Mouse (Mus musculus): ENCODE measurements around the gene Arhgef12. TPM values are rescaled to one million over a fixed set of nuclear protein-coding genes. Genes with fewer than 3 reads are reported as not detected.
A peak's percentile ranks its signal among the peaks of the same experiment; 100 is the strongest.

Arhgef12 gene
- polyA plus RNA-seq, 1 experiment from 2014 or later, result 20.3 TPM

GRCm38 (mm10) chr9:43107555-43107954 lies 516 bp upstream of the Arhgef12 start:
- WGBS, result 58% methylated on average over 5 of the region's 5 CpGs
- Histone ChIP-seq H3K4me2 (no peak overlapping the region), H3K36me3 (peaks cover 12% of the 10 kb centered on the region), H3K9me3 (no peaks in the 10 kb centered on the region), H3K27ac (replicated peaks) (no peak overlapping the region), H3K4me1 (replicated peaks) (peaks cover 35% of the 10 kb centered on the region), H3K9ac (no peak overlapping the region), H3K4me3 (no peak overlapping the region), H3K27me3 (no peaks in the 10 kb centered on the region)
- ATAC-seq (ENCODE audit: low FRiP score, low read depth), result no peak

- 16% methylated on average over 22 of the region's 22 CpGs for WGBS
- Histone ChIP-seq H3K27ac (replicated peaks) (peak overlapping the region; percentile 90), H3K27me3 (no peaks in the 10 kb centered on the region), H3K4me3 (peak overlapping the region; percentile 94), H3K4me2 (peak overlapping the region; percentile 83), H3K9me3 (no peaks in the 10 kb centered on the region), H3K36me3 (peaks cover 10% of the 10 kb centered on the region), H3K9ac (peak overlapping the region; percentile 89), H3K4me1 (replicated peaks) (peaks cover 42% of the 10 kb centered on the region)
- peak; percentile 44; the same call in 1 of the 2 replicates for ATAC-seq (ENCODE audit: low FRiP score, low read depth)
These were observed 433 bp downstream of the Arhgef12 start for GRCm38 (mm10) chr9:43106426-43107186.

DNA sequence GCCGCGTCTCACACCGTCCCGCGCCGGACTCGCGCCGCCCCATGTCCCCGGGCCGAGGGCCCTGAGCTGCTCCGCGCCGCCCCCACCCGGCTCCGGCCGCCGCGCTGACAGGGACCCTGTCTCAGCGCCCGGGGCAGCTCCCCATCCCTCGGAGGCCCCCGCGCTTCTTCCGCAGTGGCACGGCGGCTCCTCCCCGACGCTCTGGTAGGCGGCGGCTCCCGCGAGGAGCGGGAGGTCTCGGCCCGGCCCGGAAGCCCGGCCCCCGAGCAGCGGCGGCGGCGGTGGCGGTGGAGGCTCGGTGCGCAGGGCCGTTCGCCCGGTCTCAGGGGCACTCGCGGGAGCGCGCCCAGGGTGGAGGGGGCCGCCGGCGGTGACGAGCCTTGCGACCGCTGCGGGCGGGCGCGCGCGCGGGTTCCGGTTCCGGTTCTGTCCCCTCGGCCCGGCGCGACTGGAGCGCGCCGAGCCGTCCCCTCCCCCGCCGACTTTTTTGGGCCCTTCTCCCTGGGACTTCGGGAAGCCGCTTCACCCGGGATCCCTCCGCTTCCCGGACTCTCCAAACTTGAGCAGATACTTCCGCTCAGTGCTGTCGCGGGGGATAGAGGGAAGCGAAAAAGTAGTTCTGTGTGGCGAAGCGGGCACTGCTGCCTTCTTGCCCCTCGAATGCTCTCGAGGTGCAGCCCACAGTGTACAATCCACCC lies 1.2 kb downstream of the Arhgef12 start:
- under 1% methylated on average over 85 of the region's 91 CpGs for WGBS
- Histone ChIP-seq H3K4me1 (replicated peaks) (peaks cover 42% of the 10 kb centered on the region), H3K4me3 (peak overlapping the region; percentile 94), H3K4me2 (peak overlapping the region; percentile 83), H3K27ac (replicated peaks) (peak overlapping the region; percentile 90), H3K9me3 (no peaks in the 10 kb centered on the region), H3K9ac (peak overlapping the region; percentile 89), H3K36me3 (peaks cover 6% of the 10 kb centered on the region; the same call in 1 of the 2 replicates), H3K27me3 (no peaks in the 10 kb centered on the region)
- ATAC-seq (ENCODE audit: low FRiP score, low read depth), result peak; percentile 84

DNA sequence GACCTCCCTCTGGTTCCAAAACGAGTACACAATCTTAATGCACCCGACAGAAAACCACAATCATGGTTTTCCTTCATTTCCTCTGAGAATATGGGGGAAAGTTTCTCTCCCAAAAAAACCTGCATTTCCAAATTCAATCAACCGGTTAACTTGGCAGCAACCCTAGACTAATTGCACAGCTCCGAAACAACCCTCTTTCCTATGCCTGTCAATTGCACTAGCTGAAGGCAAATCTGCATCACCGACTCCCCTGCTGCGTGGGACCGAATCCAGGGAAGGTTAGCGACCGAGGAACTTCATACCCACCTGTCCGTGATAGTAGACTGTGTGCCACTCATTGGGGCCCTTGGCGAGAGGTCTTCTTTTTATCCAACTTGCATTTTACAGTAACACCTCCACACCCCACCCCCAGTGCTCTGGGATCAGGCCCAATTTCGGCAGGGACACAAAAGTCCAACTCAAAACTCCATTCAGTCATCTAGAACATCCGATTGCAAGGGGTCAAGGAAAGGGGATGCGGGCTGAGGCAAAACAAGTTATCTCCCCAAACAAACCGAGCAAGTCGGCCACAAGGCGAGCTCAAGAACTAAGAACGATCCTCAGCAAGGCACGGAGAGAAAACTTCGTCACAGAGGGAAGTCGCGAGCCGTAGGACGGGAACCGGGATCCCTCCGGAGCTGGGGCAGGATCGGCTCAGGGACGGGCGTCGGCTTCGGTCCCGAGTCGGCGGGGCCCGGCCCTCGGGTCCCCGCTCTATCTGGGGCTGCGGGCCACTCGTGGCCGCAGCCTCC lies 2.0 kb downstream of the Arhgef12 start:
- H3K9me3 ChIP-seq, result no peaks in the 10 kb centered on the region
- H3K4me1 ChIP-seq (replicated peaks), result peaks cover 43% of the 10 kb centered on the region
- peak; percentile 19; the same call in 1 of the 2 replicates for ATAC-seq (ENCODE audit: low FRiP score, low read depth)
- H3K4me2 ChIP-seq, result peak overlapping the region; percentile 83
- peaks cover 1% of the 10 kb centered on the region; the same call in 1 of the 2 replicates for H3K36me3 ChIP-seq
- under 1% methylated on average over 40 of the region's 40 CpGs for WGBS
- H3K4me3 ChIP-seq, result peak overlapping the region; percentile 94
- no peaks in the 10 kb centered on the region for H3K27me3 ChIP-seq
- H3K9ac ChIP-seq, result peak overlapping the region; percentile 89
- H3K27ac ChIP-seq (replicated peaks), result peak overlapping the region; percentile 90

- Histone ChIP-seq H3K27ac (replicated peaks) (no peak overlapping the region), H3K4me2 (peak overlapping the region; percentile 83), H3K36me3 (no peaks in the 10 kb centered on the region; the same call in 1 of the 2 replicates), H3K9me3 (no peaks in the 10 kb centered on the region), H3K9ac (peak overlapping the region; percentile 89), H3K27me3 (no peaks in the 10 kb centered on the region), H3K4me1 (replicated peaks) (peaks cover 45% of the 10 kb centered on the region), H3K4me3 (peak overlapping the region; percentile 94)
- ATAC-seq (ENCODE audit: low FRiP score, low read depth), result no peak
- 2% methylated on average over 4 of the region's 4 CpGs for whole genome bisulfite sequencing
These were observed 2.5 kb downstream of the Arhgef12 start for GRCm38 (mm10) chr9:43104526-43104872.

GRCm38 (mm10) chr9:43103675-43104299 lies 3.3 kb downstream of the Arhgef12 start:
- peaks cover 47% of the 10 kb centered on the region for H3K4me1 ChIP-seq (replicated peaks)
- H3K9ac ChIP-seq, result no peak overlapping the region
- 34% methylated on average over 4 of the region's 4 CpGs for WGBS
- H3K4me3 ChIP-seq, result peak overlapping the region; percentile 94
- no peaks in the 10 kb centered on the region for H3K9me3 ChIP-seq
- H3K4me2 ChIP-seq, result peak overlapping the region; percentile 83
- H3K36me3 ChIP-seq, result no peaks in the 10 kb centered on the region
- no peak overlapping the region for H3K27ac ChIP-seq (replicated peaks)
- no peak for ATAC-seq (ENCODE audit: low FRiP score, low read depth)
- H3K27me3 ChIP-seq, result no peaks in the 10 kb centered on the region

GRCm38 (mm10) chr9:43102931-43103330 lies 4.1 kb downstream of the Arhgef12 start:
- Histone ChIP-seq H3K27ac (replicated peaks) (no peak overlapping the region), H3K4me2 (peak overlapping the region; percentile 83), H3K27me3 (no peaks in the 10 kb centered on the region), H3K9ac (0 out of 2 replicates have a peak overlapping the region, but pooled peaks have one; percentile 1), H3K36me3 (no peaks in the 10 kb centered on the region), H3K4me3 (no peak overlapping the region), H3K4me1 (replicated peaks) (peaks cover 49% of the 10 kb centered on the region), H3K9me3 (no peaks in the 10 kb centered on the region)
- ATAC-seq (ENCODE audit: low FRiP score, low read depth), result no peak
- WGBS, result 83% methylated on average over 2 of the region's 2 CpGs

DNA sequence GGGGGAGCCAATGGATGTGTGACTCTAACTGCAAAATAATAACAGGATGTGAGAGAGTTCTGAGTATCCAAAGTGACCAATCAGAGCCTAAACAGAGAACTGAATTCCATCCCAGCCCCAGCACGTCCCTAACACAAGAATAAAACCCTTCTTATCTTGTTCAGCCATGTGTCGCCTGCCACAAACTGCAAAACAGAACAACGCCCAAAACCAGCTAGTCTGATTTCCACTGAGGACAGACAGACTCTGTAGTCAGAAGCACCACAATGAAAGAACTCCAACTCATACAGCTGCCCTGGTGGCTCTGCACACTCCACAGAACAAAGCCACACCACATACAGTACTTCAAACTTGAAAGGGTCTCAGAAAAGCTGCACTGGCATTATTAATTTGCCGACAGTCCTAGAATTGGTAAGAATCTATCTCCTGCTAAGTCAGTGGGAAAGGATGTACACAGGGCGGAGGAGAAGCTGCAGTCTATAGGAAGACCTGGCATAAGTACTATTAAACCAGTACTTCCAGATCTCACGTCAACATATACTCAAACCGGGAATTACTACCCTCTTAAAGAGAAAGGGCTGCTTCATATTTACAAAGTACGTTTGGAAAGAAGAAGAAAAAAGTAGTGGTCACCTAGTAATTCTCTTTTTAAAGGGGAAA lies 5.0 kb downstream of the Arhgef12 start:
- no peak for ATAC-seq (ENCODE audit: low FRiP score, low read depth)
- Histone ChIP-seq H3K4me3 (no peak overlapping the region), H3K9ac (no peak overlapping the region)

DNA sequence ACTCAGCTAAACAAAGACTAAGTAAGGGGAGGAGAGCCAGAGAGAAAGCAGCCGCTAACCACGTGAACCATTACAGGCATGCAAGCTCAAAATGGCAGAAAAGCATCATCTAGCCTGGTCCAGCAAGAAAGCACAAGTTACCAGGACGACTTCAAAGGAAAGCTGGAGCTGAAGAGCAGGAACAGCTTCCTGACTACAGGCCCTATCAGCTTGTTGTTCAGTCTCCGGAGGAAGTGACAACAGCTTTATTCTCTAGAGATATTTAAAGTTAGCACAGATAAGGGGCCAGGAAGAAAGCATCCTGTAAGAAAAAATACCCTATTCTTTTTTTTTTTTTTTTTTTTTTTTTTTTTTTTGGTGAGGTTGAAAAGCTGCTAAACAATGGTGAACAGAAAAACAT lies 8.1 kb downstream of the Arhgef12 start:
- peaks cover 28% of the 10 kb centered on the region for H3K4me1 ChIP-seq (replicated peaks)
- no peaks in the 10 kb centered on the region for H3K36me3 ChIP-seq
- no peak overlapping the region for H3K4me2 ChIP-seq
- H3K27ac ChIP-seq (replicated peaks), result no peak overlapping the region
- H3K4me3 ChIP-seq, result no peak overlapping the region
- WGBS, result 45% methylated on average over 4 of the region's 4 CpGs
- no peaks in the 10 kb centered on the region for H3K27me3 ChIP-seq
- ATAC-seq (ENCODE audit: low FRiP score, low read depth), result no peak
- H3K9me3 ChIP-seq, result no peaks in the 10 kb centered on the region
- H3K9ac ChIP-seq, result no peak overlapping the region

More for the DNA sequence above, 5.0 kb downstream of the Arhgef12 start:
- no peaks in the 10 kb centered on the region for H3K9me3 ChIP-seq
- H3K27ac ChIP-seq (replicated peaks), result no peak overlapping the region
- 71% methylated on average over 8 of the region's 8 CpGs for WGBS
- peak overlapping the region; percentile 83 for H3K4me2 ChIP-seq
- H3K4me1 ChIP-seq (replicated peaks), result peaks cover 49% of the 10 kb centered on the region
- no peaks in the 10 kb centered on the region for H3K36me3 ChIP-seq
- H3K27me3 ChIP-seq, result no peaks in the 10 kb centered on the region

DNA sequence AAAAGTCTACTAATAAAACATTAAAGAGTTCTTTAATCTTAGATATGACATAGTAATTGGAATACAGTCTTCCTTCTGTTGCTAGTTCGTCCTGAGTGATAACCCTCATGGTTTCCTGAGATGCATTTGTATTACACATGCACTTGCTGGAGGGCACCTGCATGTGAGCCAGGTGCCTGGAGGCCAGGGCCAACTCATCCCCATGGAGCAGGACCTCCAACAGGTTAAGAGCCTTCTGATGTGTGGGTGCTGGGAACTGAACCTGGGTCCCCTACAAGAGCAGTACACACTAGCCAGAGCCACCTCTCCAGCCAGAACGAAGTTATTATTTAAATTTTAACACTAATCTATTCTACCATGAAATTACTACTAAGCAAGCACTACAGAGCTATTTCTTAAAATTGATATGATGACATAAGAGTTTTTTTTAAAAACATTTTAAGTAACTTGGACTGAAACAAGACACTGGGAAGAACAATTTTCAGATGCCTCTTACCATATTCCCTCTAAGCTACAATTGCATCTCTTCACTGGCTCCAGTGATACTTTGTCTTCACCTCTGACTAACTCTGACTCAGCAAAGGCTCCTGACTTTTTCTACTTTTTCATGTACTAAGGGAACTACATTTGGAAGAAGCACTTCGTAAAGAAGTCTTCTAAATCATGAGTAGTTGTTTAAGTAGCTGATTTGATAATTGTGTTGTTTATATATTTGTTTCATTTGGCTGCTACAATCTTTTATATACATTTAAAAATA lies 9.1 kb downstream of the Arhgef12 start:
- 93% methylated on average over 3 of the region's 3 CpGs for WGBS
- Histone ChIP-seq H3K4me1 (replicated peaks) (peaks cover 19% of the 10 kb centered on the region), H3K4me2 (no peak overlapping the region), H3K9ac (no peak overlapping the region), H3K27ac (replicated peaks) (no peak overlapping the region), H3K27me3 (no peaks in the 10 kb centered on the region), H3K4me3 (no peak overlapping the region), H3K9me3 (no peaks in the 10 kb centered on the region), H3K36me3 (no peaks in the 10 kb centered on the region)
- ATAC-seq (ENCODE audit: low FRiP score, low read depth), result no peak

All from hindbrain, embryonic 15.5 days (tissue).